Mouse (Mus musculus) cortical plate, adult 2 months (tissue): ENCODE measurements around the gene Sirt4.

ENCODE experiments used
- CTCF ChIP-seq: fragments of 200-500 bp; IDR thresholded peaks from 2 replicates; pipeline ENCODE4 v1.5.1; 2011; ENCODE audit warnings: mild to moderate bottlenecking, control low read depth, low read length; ENCODE audit not compliant: insufficient read depth; ENCODE audit errors: extremely low read depth
- POLR2A ChIP-seq: fragments of 200-500 bp; IDR thresholded peaks from 2 replicates; pipeline ENCODE4 v1.6.1; 2011; ENCODE audit warnings: mild to moderate bottlenecking, low read length, control low read depth; ENCODE audit not compliant: insufficient read depth; ENCODE audit errors: extremely low read depth

- no peak for TF ChIP-seq POLR2A
- no peak for TF ChIP-seq CTCF
These were observed 24.3 kb upstream of the Sirt4 start for GRCm38 (mm10) chr5:115508859-115509147.
